Mouse (Mus musculus) cerebellum, postnatal 25 days (tissue): ENCODE measurements at regions not wholly inside any gene's neighbourhood (a gene's known extent, or its start where the extent isn't known, plus 50 kb on each side); places are given as distances from the start of the nearest gene placed in this dataset.
A peak's percentile ranks its signal among the peaks of the same experiment; 100 is the strongest.

ENCODE experiments used
- DNase-seq, 2 experiments: peaks; one replicate each; pipeline ENCODE4 v3.0.0; 2021; ENCODE audit warnings: mixed read lengths in 2 of 2

- no peak for DNase-seq
Measured at GRCm38 (mm10) chr17:64915025-64915424, 79.2 kb upstream of the 4930583I09Rik start.

- DNase-seq, result peak in 1 of 2 experiments; percentile 63
Measured at GRCm38 (mm10) chr17:64914302-64914701, 78.4 kb upstream of the 4930583I09Rik start.

DNA sequence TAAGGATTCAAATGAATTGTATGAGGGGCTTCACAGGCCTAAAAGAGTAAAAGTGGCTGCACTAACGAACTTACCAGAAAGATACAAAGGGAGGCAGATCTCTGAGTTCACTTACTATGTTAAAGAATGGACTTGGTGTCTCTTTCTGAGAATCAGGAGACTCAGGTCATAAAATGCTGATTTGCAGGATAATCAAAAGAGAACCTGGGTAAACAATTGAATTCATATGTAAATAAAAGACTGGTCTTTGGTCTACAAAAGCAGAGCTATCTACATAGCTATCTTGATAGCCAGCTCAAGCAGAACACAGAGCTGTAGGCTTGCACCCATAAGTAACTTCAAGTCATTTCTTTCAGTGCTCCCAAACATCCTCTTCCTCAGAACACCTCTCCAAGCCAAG is 72.8 kb upstream of the 4930583I09Rik start:
- no peak for DNase-seq

DNA sequence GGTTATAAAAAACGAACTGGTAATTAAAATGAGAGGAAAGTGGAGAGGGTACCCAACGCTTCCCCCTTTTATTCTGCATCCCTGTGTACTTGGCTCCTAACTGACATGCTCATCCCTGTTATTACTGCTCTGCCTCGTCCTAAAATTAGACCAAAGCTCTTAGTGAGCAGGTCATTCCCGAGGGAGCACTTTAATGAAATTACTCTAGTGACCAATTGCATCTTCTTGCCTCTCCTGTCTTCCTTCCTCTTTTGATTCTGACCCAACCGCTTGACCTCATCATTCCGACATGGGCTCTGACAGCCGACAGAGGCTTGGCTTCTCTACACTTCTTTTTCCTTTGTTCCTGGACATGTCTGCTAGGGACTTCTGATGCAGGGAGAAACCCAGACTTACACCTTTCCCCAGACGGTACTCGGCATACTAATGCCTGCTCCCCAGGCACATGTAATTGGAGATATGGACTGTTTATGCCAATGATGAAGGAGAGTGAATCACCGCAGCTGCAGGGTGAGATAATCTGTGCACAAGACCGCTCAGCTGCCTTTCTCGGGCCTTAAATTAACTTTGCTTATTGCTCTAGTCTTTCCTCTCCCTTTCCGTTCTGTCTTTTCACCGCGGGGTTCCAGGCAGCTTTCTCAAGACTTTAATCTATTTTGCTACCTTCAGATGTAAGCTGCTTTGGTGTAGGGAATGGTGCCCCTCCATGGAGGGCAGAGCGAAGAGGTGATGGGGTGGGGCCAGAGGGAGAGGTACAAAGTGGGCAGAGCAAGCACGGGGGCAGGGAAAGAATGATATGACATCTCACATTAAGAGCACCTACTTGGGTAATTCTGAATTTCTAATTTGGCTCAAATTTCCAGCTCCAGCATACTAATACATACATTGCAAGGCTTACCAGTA is 66.1 kb upstream of the 4930583I09Rik start:
- DNase-seq, result no peak

- DNase-seq, result no peak
Measured at GRCm38 (mm10) chr17:64897473-64897872, 61.6 kb upstream of the 4930583I09Rik start.

DNA sequence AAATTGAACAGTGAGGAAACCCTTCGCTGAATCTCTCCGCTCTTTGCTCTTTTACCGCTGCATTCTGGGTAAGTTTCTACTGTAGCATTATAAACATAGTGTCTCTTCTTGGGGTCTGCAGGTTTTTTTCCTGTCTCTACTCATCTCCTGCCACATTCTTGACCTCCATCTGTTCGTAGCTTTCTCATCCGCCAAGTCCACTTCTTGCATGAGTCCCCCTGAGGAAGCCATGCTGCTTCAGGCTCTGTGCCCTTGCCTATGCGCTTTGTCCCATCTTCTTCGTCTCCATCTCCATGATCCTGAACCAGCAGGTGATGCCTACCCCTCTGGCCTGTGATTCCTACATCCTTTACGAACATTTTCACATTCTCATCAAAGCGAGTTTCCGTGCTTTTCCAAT is 60.0 kb upstream of the 4930583I09Rik start:
- DNase-seq, result peak; percentile 20 to 28

GRCm38 (mm10) chr17:64895466-64895865 is 59.6 kb upstream of the 4930583I09Rik start:
- DNase-seq, result no peak

- DNase-seq, result peak; percentile 73 to 77
Measured at GRCm38 (mm10) chr17:64893182-64893902, 57.5 kb upstream of the 4930583I09Rik start.
